Mouse (Mus musculus): ENCODE data around the gene Wscd1.
"Not testable (repeated sequence)": the region's sequence is repeated elsewhere in the genome, so short reads cannot be mapped to it uniquely, and the experiment has no call there.

Wscd1 gene

DNA sequence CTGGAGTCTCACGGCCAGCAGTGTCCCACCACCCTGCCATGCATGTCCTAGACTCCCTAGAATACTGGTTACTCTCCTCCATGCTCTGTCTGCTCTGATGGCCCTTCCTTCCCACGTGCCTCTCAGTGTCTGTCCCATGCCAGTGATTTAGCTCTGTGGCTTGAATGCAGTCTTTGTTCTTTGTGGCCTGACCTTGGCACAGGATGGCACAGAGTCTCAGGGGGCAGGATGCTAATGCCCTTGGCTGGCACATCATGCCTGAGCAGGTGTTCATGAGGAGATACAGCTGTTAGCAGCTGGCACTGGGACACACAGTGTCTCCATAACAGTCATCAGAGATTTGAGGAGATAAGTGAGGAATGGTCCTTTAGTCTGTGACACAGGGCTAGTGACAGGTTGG is 20.8 kb downstream of the Wscd1 start:
- DNase-seq (ENCODE audit: low spot score in 2 of 2), result no peak

GRCm38 (mm10) chr11:71771074-71771473 is 21.4 kb downstream of the Wscd1 start:
- DNase-seq (ENCODE audit: low spot score in 2 of 2), result no peak

DNA sequence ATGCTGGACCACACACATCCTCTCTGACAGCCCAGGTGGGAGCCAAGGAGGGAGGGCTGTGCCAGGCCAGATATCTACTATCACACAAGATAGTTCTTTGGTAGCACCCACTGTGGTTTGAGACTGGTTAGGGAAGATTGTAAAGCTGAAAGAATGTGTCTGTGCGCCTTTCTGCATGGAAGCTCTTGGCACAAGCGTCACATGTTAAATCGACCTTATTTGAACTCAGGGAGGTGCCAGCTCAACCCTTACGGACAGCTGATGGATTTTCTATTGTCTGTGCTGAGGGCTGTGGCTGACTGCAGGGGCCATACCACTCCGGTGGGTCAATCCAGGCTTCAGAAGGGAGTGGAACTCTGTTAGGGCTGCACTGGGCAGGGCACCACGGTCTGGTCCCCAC is 22.3 kb downstream of the Wscd1 start:
- DNase-seq (ENCODE audit: low spot score in 2 of 2), result no peak

DNA sequence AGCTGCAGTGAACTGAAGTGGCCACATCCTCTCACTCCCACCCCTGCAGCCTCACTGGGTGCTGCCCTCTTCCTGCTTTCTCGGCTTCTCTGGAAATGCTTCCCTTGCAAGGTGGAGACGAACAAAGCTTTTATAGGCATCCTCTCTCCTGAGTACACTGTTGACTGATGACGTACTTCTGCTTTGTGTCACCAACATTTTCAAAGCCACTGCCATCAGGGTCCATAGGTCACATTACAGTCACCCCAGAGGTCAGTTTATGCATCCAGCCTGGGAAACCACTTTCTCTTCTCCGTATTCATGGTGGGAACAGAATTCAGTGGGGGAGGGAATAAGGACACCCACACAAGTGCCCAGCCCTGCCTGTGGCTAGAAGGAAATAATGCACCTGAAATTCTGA is 23.1 kb downstream of the Wscd1 start:
- no peak for DNase-seq (ENCODE audit: low spot score in 2 of 2)

DNA sequence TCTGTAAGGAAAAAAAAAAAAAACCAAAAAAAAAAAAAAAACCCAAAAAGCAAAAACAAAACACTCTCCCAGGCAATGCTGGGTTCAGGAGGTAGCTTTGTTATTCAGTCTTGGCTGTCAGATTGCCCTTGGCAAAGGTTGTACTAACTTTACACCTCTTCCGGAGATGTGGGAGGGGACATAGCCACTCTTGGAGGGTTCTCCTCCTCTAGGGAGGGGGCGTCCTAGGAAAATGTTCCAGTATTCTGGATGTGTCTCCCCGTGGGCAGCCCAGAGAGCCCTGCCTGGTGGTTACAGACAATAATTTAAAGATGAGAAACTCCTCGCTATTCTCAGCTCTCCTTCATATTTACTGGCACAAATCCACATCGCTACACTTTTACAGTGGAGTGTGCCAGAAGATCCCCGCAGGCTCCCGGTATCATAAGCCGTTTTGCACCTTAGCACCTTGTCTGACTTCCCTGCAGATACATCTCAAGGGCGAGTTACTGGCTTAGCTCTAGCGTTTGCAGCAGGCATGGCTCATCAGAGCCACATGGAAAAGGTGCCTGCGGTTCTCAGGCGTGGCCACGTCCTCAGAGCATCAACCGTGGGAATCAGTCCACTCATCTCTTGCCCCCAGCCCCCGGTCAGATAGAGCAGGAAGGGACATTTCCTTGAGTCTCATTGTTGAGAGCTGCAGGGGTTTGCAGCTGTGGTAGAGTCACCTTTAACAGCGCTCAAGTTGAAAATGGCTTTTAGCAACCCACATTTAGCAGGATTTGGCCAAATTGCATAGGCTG is 24.5 kb downstream of the Wscd1 start:
- DNase-seq (ENCODE audit: low spot score in 2 of 2), result no peak

DNA sequence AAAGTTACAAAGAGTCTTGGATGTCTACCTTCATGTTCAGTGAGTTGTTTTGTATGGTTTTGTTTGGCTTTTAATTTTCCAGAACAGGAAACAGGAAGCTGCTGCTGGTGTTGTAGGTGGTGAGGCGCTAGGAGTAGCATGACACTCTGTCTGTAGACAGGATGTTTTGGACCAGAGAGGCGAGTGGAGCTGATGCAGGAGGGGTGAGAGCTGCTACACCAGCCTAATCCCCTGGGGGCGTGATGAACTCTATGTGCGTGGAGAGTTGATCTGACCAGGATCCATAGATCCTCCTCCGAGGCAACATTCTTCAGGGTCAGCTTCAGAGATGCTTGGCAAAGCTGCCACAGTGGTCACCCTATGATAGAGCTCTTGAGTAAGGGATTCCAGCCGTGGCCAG is 25.3 kb downstream of the Wscd1 start:
- DNase-seq (ENCODE audit: low spot score in 2 of 2), result no peak

- DNase-seq (ENCODE audit: low spot score in 2 of 2), result no peak
These were observed 29.9 kb downstream of the Wscd1 start for GRCm38 (mm10) chr11:71779642-71780041.

DNA sequence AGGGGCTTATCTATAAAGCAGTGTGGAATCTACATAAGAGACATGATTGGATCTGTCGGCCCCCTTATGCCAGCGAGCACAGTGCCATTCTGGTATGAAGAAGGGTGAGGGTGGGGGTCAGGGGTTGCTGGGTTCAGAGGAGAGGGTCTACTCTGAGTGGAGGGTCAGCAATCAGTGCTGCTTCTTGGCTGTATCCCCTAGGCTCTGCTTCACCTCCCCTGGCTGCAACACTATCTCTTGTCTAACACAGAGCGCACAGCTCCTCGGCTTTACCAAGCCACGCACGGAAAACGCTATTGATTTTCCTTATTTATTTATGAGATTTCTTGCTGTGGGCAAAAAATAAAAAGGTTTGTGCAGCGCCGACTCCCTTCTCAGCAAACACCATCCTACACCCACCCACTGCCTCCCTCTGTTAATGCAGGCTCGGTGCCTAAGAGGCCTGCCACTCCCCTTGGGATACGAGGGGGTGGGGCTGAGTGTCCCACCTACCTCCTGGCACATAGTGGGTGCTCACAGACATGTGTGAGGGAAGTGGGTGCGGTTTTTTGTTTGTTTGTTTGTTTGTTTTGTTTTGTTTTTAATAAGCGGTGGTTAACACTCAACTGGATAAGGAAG is 32.1 kb downstream of the Wscd1 start:
- DNase-seq (ENCODE audit: low spot score in 2 of 2), result no peak

DNA sequence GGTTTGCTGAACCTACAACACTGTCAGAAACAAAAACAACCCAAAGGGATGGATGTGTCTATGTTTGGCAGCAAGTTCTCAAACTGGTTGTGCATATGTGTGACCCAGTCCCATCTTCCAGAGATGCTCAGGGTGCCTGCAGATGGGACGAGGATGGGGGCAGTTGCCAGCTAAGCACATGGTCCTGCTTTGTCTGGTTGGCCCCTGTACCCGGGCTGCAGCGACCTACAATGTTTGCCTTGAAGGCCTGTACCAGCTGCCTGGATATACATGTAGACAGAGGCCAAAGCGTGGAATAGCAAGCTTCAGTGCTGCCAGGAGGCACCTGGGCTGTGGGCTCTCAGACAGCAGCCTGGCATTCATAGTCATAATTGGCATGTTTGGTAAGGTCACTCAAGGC is 35.8 kb downstream of the Wscd1 start:
- no peak for DNase-seq (ENCODE audit: low spot score in 2 of 2)

GRCm38 (mm10) chr11:71788209-71788608 is 38.5 kb downstream of the Wscd1 start:
- no peak for DNase-seq (ENCODE audit: low spot score in 2 of 2)

DNA sequence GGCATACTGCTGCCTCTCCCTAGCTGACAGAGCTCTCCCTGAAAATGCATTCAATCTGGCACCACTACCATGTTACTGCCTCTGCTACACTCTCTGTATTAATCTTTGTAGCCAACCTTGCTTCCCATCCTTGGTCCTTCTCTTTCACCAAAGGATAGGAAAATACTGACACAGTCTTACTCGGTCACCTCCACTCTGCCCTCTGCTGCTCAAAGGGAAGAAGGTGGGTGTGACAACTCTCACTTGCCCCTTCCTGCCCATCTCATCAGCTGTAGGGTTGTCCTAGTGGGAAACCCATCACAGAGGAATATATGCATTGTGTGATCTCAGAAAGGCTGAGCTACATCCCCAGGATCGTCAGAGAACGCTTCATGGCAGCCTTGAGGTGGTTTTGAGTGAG is 40.5 kb downstream of the Wscd1 start:
- no peak for DNase-seq (ENCODE audit: low spot score in 2 of 2)

DNA sequence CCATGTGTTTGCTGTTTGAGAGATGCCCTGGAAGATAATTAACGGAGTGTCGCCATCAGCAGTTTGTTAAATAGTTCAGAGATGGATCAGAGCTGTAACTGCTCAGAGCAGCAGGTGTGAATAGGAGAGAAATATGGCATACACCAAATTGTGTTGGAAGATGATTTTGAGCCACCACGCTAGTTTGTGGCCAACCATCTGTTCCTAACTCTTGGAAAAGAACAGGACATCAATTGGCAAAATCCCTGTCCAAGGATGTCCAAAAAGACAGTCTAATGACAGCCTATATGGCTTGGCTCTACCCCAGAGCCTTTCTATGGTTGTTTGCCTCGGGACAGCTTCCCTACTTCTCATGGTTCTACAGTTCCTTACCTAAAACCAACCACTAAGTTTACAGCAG is 49.5 kb downstream of the Wscd1 start:
- DNase-seq (ENCODE audit: low spot score in 2 of 2), result no peak

DNA sequence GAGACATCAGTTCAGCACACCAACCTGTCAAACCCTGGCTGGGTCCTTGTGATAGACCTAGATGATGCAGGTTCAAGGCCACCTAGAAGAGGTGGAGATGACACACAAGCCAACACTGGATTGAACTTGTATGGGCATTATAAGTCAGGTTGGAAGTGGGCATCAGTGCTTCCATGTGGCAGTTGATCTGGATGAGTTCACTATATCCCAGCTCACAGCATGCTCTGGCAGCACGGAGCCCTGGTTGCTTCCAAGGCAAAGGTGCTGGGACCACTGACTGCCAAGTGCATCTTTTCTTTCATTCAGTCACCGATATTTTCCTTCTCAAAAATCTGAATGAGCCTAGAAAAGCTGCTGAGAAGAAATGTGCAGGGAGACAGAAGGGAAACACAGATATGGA is 58.8 kb downstream of the Wscd1 start:
- no peak for DNase-seq (ENCODE audit: low spot score in 2 of 2)

GRCm38 (mm10) chr11:71811828-71812227 is 62.1 kb downstream of the Wscd1 start:
- no peak for DNase-seq (ENCODE audit: low spot score in 2 of 2)

DNA sequence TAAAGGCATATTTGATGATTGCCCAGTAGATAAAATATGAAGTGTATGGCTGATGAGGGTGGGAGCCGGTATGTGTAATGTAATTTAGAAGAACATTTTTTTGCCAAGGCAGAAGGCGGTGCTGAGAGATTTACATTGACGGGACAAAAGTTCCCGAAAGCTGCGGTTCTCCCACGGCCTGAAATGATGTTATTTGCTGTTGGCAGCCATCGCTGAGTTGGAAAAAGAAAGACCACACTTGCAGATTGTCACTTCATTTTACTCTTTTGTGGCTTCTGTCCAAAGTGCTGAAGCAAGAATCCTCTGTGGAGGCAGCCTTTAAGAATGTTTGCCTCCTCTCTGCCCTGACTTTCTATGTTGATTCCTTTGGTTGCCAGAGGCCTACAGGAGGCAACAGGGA is 63.2 kb downstream of the Wscd1 start:
- DNase-seq (ENCODE audit: low spot score in 2 of 2), result no peak

GRCm38 (mm10) chr11:71814511-71814910 is 64.8 kb downstream of the Wscd1 start:
- no peak for DNase-seq (ENCODE audit: low spot score in 2 of 2)

- no peak for DNase-seq (ENCODE audit: low spot score in 2 of 2)
These were observed 65.6 kb downstream of the Wscd1 start for GRCm38 (mm10) chr11:71815326-71815725.

GRCm38 (mm10) chr11:71816918-71817317 is 67.2 kb downstream of the Wscd1 start:
- no peak for DNase-seq (ENCODE audit: low spot score in 2 of 2)

- no peak for DNase-seq (ENCODE audit: low spot score in 2 of 2)
These were observed 67.6 kb downstream of the Wscd1 start for GRCm38 (mm10) chr11:71817341-71817740.

- DNase-seq (ENCODE audit: low spot score in 2 of 2), result no peak
These were observed 68.4 kb downstream of the Wscd1 start for GRCm38 (mm10) chr11:71818111-71818510.

DNA sequence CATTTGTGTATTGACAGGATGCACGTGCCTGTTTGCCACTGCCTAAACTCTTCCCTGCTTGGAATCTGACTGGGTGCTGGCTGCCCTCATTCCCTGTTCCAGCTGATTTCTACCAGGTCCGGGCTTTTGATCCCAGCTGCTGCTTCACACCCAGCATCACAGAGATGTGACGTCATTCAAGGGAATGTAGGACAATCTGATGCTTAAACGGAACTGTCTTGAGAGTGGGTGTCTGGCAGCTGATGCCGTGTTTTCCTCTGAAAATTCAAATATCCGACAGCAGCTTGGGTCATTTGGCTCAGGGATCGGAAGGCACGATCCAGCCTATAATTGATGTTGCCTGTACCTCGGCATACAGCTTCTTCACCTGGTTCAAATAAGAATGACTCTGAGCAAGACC is 70.2 kb downstream of the Wscd1 start:
- no peak for DNase-seq (ENCODE audit: low spot score in 2 of 2)

DNA sequence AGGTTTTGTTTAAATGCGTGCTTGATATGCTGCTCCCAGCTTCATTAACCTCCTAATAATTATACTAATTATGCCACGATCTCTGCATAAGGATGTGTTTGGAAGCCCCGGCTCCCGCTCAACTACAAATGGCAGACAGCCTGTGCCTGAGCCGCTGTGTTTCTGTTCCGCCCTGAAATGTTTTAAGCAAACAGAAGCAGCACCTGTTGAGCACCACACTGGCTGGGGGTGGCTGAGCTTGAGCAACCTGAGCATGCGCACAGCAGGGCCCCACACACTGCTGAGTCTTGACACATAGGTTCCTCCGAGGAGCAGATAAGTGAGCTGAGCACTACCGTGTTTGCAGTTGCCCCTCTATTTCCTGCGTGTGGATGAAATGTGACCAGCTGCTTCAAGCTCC is 71.1 kb downstream of the Wscd1 start:
- no peak for DNase-seq (ENCODE audit: low spot score in 2 of 2)

DNA sequence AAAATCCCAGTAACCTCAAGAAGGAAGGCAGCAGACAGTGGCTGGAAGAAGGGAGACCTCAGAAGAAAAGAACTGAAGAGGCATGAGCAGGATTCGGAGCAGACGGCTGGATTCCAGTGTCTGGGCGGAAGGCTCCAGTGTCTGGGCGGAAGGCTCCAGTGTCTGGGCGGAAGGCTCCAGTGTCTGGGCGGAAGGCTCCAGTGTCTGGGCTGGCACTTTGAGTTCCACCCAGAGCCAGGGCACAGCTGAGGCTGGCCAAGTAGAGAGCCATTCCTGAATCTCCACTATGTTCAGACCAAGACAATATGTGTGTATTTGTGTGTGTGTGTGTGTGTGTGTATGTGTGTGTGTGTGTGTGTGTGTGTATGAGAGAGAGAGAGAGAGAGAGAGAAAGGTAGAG is 71.8 kb downstream of the Wscd1 start:
- DNase-seq (ENCODE audit: low spot score in 2 of 2), result not testable (repeated sequence)

DNA sequence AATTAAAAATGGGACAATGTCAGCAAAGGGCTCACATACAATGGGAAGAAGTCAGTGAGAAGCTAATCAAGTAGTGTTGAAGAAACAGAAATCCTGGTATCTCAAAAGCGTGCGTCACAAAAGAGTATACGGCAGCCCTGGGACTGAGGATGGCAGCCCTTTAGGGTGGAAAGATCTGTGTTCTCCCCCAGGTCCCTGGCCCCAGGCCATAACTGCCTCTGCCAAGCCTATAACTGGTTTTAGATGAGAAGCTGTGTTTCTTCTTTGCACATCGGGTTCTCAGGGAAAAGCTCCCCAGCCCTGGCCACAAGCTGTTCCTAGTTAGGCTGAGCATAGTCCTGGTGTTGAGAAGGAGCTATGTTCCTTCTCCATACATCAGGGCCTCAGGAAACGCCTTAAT is 72.3 kb downstream of the Wscd1 start:
- no peak for DNase-seq (ENCODE audit: low spot score in 2 of 2)

Measured in urinary bladder, adult 18-20 months (tissue).